Mouse (Mus musculus) ES-E14 (cell line): ENCODE results near the gene Gbp3.

Source experiments
- CHD2 ChIP-seq: IDR thresholded peaks from 2 replicates; pipeline ENCODE4 v1.6.1; 2014; ENCODE audit warnings: mild to moderate bottlenecking, low read depth, low read length, inconsistent platforms
- HCFC1 ChIP-seq: IDR thresholded peaks from 2 replicates; pipeline ENCODE4 v1.6.1; 2012; ENCODE audit warnings: low read length, inconsistent platforms, borderline replicate concordance; ENCODE audit not compliant: insufficient read depth
- MAFK ChIP-seq: IDR thresholded peaks from 2 replicates; pipeline ENCODE4 v1.6.1; 2014; ENCODE audit warnings: mild to moderate bottlenecking, low read depth, low read length, inconsistent platforms; ENCODE audit not compliant: insufficient read depth
- ZNF384 ChIP-seq: IDR thresholded peaks from 2 replicates; pipeline ENCODE4 v1.6.1; 2012; ENCODE audit warnings: low read depth, low read length, inconsistent platforms

- no peak for TF ChIP-seq MAFK
- no peak for TF ChIP-seq CHD2
- TF ChIP-seq HCFC1, result no peak
- no peak for TF ChIP-seq ZNF384
Observed at GRCm38 (mm10) chr3:142546690-142547089, 13.1 kb upstream of the Gbp3 start.
